Mouse (Mus musculus): ENCODE data around the gene Rdh5. TPM values are rescaled to one million over a fixed set of nuclear protein-coding genes. Genes with fewer than 3 reads are reported as not detected.

Rdh5 gene
- polyA plus RNA-seq, 1 experiment from 2014 or later, result 19.3 TPM

DNA sequence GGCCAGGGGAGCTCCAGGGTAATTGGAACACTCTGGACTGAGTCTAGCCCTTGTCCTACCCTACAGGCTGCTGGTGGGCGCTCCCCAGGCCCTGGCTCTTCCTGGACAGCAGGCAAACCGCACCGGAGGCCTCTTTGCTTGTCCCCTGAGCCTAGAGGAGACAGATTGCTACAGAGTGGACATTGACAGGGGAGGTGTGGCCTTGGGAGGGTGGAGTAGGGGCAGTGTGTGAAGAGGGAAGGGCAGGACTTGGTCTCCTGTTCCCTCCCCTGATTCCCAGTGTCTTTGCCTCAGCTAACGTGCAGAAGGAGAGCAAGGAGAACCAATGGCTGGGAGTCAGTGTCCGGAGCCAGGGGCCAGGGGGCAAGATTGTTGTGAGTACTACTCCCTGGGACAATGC is 16.3 kb upstream of the Rdh5 start:
- Histone ChIP-seq H3K4me3 (no peak overlapping the region), H3K27ac (no peak overlapping the region), H3K9ac (no peak overlapping the region), H3K36me3 (no peaks in the 10 kb centered on the region), H3K27me3 (peaks cover 30% of the 10 kb centered on the region), H3K4me1 (replicated peaks) (peaks cover 7% of the 10 kb centered on the region), H3K4me2 (no peak overlapping the region), H3K9me3 (no peaks in the 10 kb centered on the region)
- no peak for ATAC-seq (ENCODE audit: low FRiP score)
- WGBS, result 62% methylated on average over 5 of the region's 5 CpGs

GRCm38 (mm10) chr10:128938457-128938856 is 15.8 kb upstream of the Rdh5 start:
- no peaks in the 10 kb centered on the region for H3K36me3 ChIP-seq
- no peak overlapping the region for H3K4me3 ChIP-seq
- WGBS, result 87% methylated on average over 9 of the region's 9 CpGs
- H3K27ac ChIP-seq, result no peak overlapping the region
- no peak overlapping the region for H3K9ac ChIP-seq
- peaks cover 34% of the 10 kb centered on the region for H3K27me3 ChIP-seq
- H3K4me1 ChIP-seq (replicated peaks), result peaks cover 12% of the 10 kb centered on the region
- H3K4me2 ChIP-seq, result no peak overlapping the region
- no peak for ATAC-seq (ENCODE audit: low FRiP score)
- H3K9me3 ChIP-seq, result no peaks in the 10 kb centered on the region

GRCm38 (mm10) chr10:128937756-128938390 is 15.2 kb upstream of the Rdh5 start:
- Histone ChIP-seq H3K36me3 (no peaks in the 10 kb centered on the region), H3K4me1 (replicated peaks) (peaks cover 16% of the 10 kb centered on the region), H3K27me3 (peaks cover 40% of the 10 kb centered on the region), H3K4me2 (no peak overlapping the region), H3K27ac (no peak overlapping the region), H3K4me3 (no peak overlapping the region), H3K9me3 (no peaks in the 10 kb centered on the region), H3K9ac (no peak overlapping the region)
- 79% methylated on average over 12 of the region's 12 CpGs for WGBS
- ATAC-seq (ENCODE audit: low FRiP score), result no peak

GRCm38 (mm10) chr10:128935826-128936440 is 13.2 kb upstream of the Rdh5 start:
- Histone ChIP-seq H3K27me3 (peaks cover 59% of the 10 kb centered on the region), H3K27ac (no peak overlapping the region), H3K9me3 (no peaks in the 10 kb centered on the region), H3K4me3 (no peak overlapping the region), H3K9ac (no peak overlapping the region), H3K4me2 (peak overlapping the region; percentile 22), H3K36me3 (no peaks in the 10 kb centered on the region), H3K4me1 (replicated peaks) (peaks cover 16% of the 10 kb centered on the region)
- ATAC-seq (ENCODE audit: low FRiP score), result no peak
- WGBS, result 71% methylated on average over 8 of the region's 8 CpGs

GRCm38 (mm10) chr10:128934997-128935787 is 12.5 kb upstream of the Rdh5 start:
- Histone ChIP-seq H3K27me3 (peaks cover 66% of the 10 kb centered on the region), H3K27ac (no peak overlapping the region), H3K9ac (no peak overlapping the region), H3K9me3 (no peaks in the 10 kb centered on the region), H3K4me3 (peak overlapping the region; percentile 47; the same call in 1 of the 2 replicates), H3K36me3 (no peaks in the 10 kb centered on the region), H3K4me1 (replicated peaks) (peaks cover 16% of the 10 kb centered on the region), H3K4me2 (peak overlapping the region; percentile 78; the same call in 1 of the 2 replicates)
- no peak for ATAC-seq (ENCODE audit: low FRiP score)
- WGBS, result 66% methylated on average over 7 of the region's 7 CpGs

DNA sequence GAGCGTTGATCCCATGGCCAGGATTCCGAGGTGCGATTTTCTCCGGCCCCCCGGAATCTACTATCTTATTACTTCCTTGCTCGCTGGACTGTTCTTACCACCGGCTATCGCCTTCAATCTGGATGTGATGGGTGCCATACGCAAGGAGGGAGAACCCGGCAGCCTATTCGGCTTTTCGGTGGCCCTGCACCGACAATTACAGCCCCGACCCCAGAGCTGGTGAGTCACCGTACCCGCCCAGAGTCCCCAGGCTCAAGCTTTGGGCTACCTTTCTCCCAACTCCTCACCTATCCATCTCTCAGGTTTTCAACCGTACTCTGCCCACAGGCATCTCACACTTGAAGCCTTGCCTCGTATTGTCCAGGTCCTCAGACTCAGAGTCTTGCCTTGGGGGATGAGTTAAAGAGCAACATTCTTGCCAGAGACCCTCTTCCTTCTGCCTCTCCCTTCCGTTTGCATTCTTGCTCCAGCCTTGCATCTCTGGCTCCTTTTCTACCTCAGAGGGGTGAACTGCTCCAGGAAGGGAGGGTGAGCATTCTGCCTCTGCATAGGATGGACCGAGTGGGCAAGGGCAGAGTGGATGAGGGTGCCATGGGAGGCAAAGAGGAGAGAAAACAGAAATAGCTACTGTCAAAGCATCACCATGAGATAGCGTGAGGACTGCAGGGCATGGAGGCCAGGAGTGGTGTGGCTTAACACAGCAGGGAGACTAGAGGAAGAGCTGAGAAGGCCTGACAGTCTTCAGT is 11.5 kb upstream of the Rdh5 start:
- H3K9ac ChIP-seq, result peak overlapping the region; percentile 64
- peak overlapping the region; percentile 78 for H3K4me2 ChIP-seq
- peak overlapping the region; percentile 9; the same call in 1 of the 2 replicates for H3K27ac ChIP-seq
- 0 out of 2 replicates have a peak, but pooled peaks have one; percentile 7 for ATAC-seq (ENCODE audit: low FRiP score)
- peaks cover 74% of the 10 kb centered on the region for H3K27me3 ChIP-seq
- no peaks in the 10 kb centered on the region for H3K9me3 ChIP-seq
- WGBS, result 3% methylated on average over 21 of the region's 21 CpGs
- H3K36me3 ChIP-seq, result no peaks in the 10 kb centered on the region
- peak overlapping the region; percentile 47 for H3K4me3 ChIP-seq
- H3K4me1 ChIP-seq (replicated peaks), result peaks cover 16% of the 10 kb centered on the region

DNA sequence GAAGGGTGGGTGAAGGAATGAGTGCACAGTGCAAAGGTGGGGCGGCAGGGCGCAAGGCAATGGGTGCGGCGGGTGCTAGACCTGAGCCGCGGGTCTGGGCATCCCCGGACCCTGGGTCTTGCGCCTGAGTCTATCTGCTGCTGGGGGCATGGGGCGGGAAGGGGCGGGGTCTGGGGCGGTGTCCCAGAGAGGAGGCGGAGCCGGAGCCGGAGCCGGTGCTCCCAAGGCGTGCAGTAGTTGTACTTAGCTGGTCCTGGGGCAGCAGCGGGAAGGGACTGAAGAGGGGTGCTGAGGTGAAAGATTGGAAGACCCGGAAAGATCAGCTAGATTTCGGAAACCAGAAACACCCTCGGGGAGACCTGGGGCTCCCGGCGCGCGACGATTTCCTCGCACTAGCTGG is 10.9 kb upstream of the Rdh5 start, which contains the start of gene Itga7:
Itga7 (plus strand) TSS at position 245 of the 400 bp plus-strand sequence.
- ATAC-seq (ENCODE audit: low FRiP score), result peak; percentile 55
- H3K4me2 ChIP-seq, result peak within 1 kb of the TSS; percentile 78
- WGBS, result 1% methylated on average over 25 of the region's 26 CpGs
- H3K9ac ChIP-seq, result peak within 1 kb of the TSS; percentile 64
- H3K4me1 ChIP-seq (replicated peaks), result peaks cover 19% of the 10 kb centered on the region
- no peaks in the 10 kb centered on the region for H3K36me3 ChIP-seq
- H3K27me3 ChIP-seq, result peaks cover 80% of the 10 kb centered on the region
- H3K9me3 ChIP-seq, result no peaks in the 10 kb centered on the region
- H3K4me3 ChIP-seq, result peak within 1 kb of the TSS; percentile 47
- H3K27ac ChIP-seq, result peak within 1 kb of the TSS; percentile 9; the same call in 1 of the 2 replicates

GRCm38 (mm10) chr10:128931441-128931840 is 8.8 kb upstream of the Rdh5 start:
- Histone ChIP-seq H3K36me3 (no peaks in the 10 kb centered on the region), H3K4me2 (no peak overlapping the region), H3K27ac (no peak overlapping the region), H3K9ac (no peak overlapping the region), H3K9me3 (no peaks in the 10 kb centered on the region), H3K4me1 (replicated peaks) (peaks cover 24% of the 10 kb centered on the region), H3K4me3 (no peak overlapping the region), H3K27me3 (peaks cover 94% of the 10 kb centered on the region)
- 98% methylated on average over 2 of the region's 2 CpGs for WGBS
- ATAC-seq (ENCODE audit: low FRiP score), result no peak

- peak; percentile 46; the same call in 1 of the 2 replicates for ATAC-seq (ENCODE audit: low FRiP score)
- no peak overlapping the region for H3K27ac ChIP-seq
These were observed 7.1 kb upstream of the Rdh5 start for GRCm38 (mm10) chr10:128929638-128930378.

GRCm38 (mm10) chr10:128928356-128928755 is 5.7 kb upstream of the Rdh5 start:
- Histone ChIP-seq H3K4me1 (replicated peaks) (peaks cover 21% of the 10 kb centered on the region), H3K27me3 (peaks cover 65% of the 10 kb centered on the region), H3K36me3 (no peaks in the 10 kb centered on the region), H3K9ac (no peak overlapping the region), H3K4me2 (no peak overlapping the region), H3K4me3 (no peak overlapping the region), H3K9me3 (no peaks in the 10 kb centered on the region), H3K27ac (no peak overlapping the region)
- peak; percentile 14; the same call in 1 of the 2 replicates for ATAC-seq (ENCODE audit: low FRiP score)
- 27% methylated on average over 4 of the region's 4 CpGs for WGBS

More at GRCm38 (mm10) chr10:128929638-128930378, 7.1 kb upstream of the Rdh5 start:
- H3K4me2 ChIP-seq, result no peak overlapping the region
- no peak overlapping the region for H3K4me3 ChIP-seq
- 61% methylated on average over 7 of the region's 7 CpGs for WGBS
- no peaks in the 10 kb centered on the region for H3K9me3 ChIP-seq
- peaks cover 79% of the 10 kb centered on the region for H3K27me3 ChIP-seq
- peaks cover 24% of the 10 kb centered on the region for H3K4me1 ChIP-seq (replicated peaks)
- H3K9ac ChIP-seq, result no peak overlapping the region
- H3K36me3 ChIP-seq, result no peaks in the 10 kb centered on the region

- ATAC-seq (ENCODE audit: low FRiP score), result no peak
- Histone ChIP-seq H3K4me2 (peak within 1 kb of the TSS; percentile 71), H3K4me3 (peak within 1 kb of the TSS; percentile 84), H3K27ac (peak within 1 kb of the TSS; percentile 95), H3K27me3 (peaks cover 23% of the 10 kb centered on the region), H3K9me3 (no peaks in the 10 kb centered on the region), H3K4me1 (replicated peaks) (peaks cover 56% of the 10 kb centered on the region), H3K9ac (peak within 1 kb of the TSS; percentile 91), H3K36me3 (peaks cover 5% of the 10 kb centered on the region)
- 69% methylated on average over 9 of the region's 9 CpGs for WGBS
These were observed 1.2 kb upstream of the Rdh5 start, which contains the start of gene Bloc1s1 for GRCm38 (mm10) chr10:128923935-128924334. Bloc1s1 (minus strand) TSS chr10:128924035.
